Mouse (Mus musculus): Measurements from ENCODE around the gene Stk11ip.

DNA sequence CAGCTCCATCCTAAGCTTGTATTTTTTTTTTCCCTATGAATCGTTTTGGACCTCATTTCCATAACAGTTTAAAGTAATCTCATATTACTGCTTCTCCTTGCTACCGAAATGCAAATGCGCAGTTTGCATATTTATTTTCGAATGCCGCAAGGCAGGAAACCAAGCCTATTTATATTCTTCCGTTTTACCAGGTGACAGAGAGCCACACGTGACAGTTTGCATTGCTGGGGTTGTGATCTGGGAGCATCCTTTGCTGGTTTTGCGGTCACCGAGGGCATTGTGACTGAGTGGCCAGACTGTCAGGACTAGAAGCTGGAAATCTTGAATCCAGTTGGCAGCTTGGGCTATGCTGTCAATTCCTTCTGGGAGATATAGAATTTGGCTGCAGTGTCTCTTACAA is 44.3 kb downstream of the Stk11ip start:
- TF ChIP-seq SIN3A (IDR thresholded peaks at IDR 0.05; ENCODE audit: low read length) (0 out of 2 replicates have a peak, but pooled peaks have one; percentile 55), UBTF (IDR thresholded peaks at IDR 0.05; ENCODE audit: low read depth, low read length) (no peak), CTCF (conservative IDR thresholded peaks at IDR 0.05 in 1 of 2, IDR thresholded peaks at IDR 0.05 in 1 of 2; ENCODE audit: low read depth in 2 of 2, low read length in 2 of 2) (no peak), POLR2A (IDR thresholded peaks at IDR 0.05; ENCODE audit: low read depth, low read length) (no peak), MEF2A (IDR thresholded peaks at IDR 0.05; ENCODE audit: borderline replicate concordance, low read depth, low read length) (peak; percentile 98), IRF4 (IDR thresholded peaks at IDR 0.05; ENCODE audit: low read depth, low read length) (peak; percentile 60; the same call in 1 of the 2 replicates), EP300 (IDR thresholded peaks at IDR 0.05; ENCODE audit: low read length) (peak; percentile 83), MAFK (IDR thresholded peaks at IDR 0.05; ENCODE audit: insufficient replicate concordance, low read length) (peak; percentile 80)
